Mouse (Mus musculus): ENCODE measurements around the gene Gpr63. TPM values are rescaled to one million over a fixed set of nuclear protein-coding genes. Genes with fewer than 3 reads are reported as not detected.
"Not testable (repeated sequence)": the region's sequence is repeated elsewhere in the genome, so short reads cannot be mapped to it uniquely, and the experiment has no call there.

The Gpr63 gene
- polyA plus RNA-seq (2016; fragmentation: Nextera tagmentation; extraction: Ambion mirVana), result 0.07 and 0.21 TPM in 2 replicates

DNA sequence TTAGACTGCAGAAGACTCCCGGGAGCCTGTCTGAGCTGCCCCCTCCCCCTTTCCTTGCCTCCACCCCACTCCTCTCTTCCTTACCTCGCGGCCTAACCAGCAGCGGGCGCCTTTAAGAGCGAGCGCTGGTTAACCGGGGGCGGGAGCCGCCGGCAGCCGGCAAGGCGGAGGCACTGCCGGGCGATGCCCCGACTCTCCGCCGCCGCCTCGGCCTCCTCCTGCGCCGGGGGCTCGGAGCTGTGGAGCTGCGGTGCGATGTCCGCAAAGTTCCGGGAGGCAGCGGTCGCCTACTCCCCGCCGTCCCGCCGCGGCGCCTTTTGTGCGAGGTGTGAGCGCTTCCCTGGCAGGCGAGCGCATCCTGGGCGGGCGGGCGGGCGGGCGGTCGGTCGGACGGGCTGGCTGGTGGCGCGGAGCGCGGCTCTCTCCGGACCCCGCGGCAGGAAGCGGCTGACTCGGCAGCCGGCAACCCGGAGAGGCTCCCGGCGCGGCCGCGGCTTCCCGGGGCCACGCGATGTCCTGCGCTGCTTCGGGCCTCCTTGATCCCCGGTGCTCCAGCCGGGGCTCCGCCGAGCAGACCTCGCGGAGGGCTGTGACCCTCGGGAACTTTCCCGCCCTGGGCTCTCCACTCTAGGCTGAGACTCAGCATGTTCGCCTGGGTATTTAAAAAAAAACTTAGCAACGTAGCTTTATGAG, at the start of gene Gpr63:
Gene Gpr63, plus strand, starts transcription at position 109 of the 693 bp plus-strand sequence.
- Histone ChIP-seq H3K4me2 (peak within 1 kb of the TSS; percentile 72), H3K4me1 (no peaks in the 10 kb centered on the region), H3K27me3 (replicated peaks) (peaks cover 40% of the 10 kb centered on the region), H3K27ac (no peak within 1 kb of the TSS), H3K4me3 (peak within 1 kb of the TSS; percentile 54), H3K36me3 (no peaks in the 10 kb centered on the region), H3K9ac (peak within 1 kb of the TSS; percentile 50), H3K9me3 (replicated peaks) (no peaks in the 10 kb centered on the region)
- peak; percentile 63 for ATAC-seq
- WGBS (ENCODE audit: insufficient replicate concordance), result under 1% methylated on average over 64 of the region's 78 CpGs

DNA sequence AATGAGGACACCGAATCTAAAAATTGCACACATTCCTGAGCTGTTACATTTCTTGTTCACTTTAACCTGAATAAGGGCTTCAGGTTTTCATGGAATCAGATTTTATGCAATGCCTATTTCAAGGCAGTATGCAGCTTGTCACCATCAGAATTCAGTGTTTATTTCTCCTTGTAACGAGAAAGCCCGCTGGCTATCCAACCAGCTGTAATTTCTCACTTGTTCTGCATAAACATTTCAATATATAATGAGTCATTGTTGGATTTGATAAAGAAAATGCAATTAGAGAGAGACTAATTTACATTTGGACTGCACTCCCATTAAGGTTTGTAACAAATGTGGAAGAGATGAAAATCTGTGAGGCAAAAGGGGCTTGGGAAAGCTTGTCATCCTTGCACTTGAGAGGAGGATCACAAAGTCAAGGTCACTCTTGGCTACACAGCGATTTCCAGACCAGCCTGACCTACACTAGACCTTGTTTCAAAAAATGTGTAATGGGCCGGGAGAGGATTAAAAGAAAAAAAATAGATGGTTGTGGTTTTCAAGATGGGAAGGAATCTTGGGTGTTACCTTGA, 46.1 kb upstream of the Gpr63 start:
- no peak for ATAC-seq
- H3K27ac ChIP-seq, result no peak overlapping the region
- H3K36me3 ChIP-seq, result no peaks in the 10 kb centered on the region
- H3K27me3 ChIP-seq (replicated peaks), result no peaks in the 10 kb centered on the region
- H3K4me3 ChIP-seq, result no peak overlapping the region
- no peak overlapping the region for H3K4me2 ChIP-seq
- no peaks in the 10 kb centered on the region for H3K9me3 ChIP-seq (replicated peaks)
- 64% methylated on average over 5 of the region's 5 CpGs for WGBS (ENCODE audit: insufficient replicate concordance)
- no peak overlapping the region for H3K9ac ChIP-seq
- H3K4me1 ChIP-seq, result no peaks in the 10 kb centered on the region

DNA sequence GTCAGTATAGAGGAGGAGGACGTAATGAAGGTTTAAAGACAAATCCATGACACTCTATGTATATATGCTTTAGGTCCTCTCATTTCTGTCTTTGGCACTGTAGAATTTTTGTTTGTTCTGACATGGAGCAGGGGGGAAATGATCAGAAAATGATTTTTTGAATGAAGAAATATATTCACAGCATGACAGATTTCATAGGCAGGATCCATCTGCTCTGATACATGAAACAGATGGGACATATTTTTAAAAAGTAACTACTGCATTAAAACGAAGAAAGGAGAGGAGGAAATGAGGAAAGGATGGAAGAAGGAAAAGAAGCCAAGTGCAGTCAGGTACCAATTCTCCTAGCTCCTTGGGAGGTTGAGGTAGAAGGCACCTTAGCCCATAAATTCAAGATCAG, 41.5 kb upstream of the Gpr63 start:
- Histone ChIP-seq H3K4me2 (no peak overlapping the region), H3K4me3 (no peak overlapping the region), H3K36me3 (no peaks in the 10 kb centered on the region), H3K9me3 (replicated peaks) (no peaks in the 10 kb centered on the region), H3K27ac (no peak overlapping the region), H3K4me1 (no peaks in the 10 kb centered on the region), H3K27me3 (replicated peaks) (no peaks in the 10 kb centered on the region), H3K9ac (no peak overlapping the region)
- WGBS (ENCODE audit: insufficient replicate concordance), result 60% methylated on average over 2 of the region's 2 CpGs
- ATAC-seq, result no peak

DNA sequence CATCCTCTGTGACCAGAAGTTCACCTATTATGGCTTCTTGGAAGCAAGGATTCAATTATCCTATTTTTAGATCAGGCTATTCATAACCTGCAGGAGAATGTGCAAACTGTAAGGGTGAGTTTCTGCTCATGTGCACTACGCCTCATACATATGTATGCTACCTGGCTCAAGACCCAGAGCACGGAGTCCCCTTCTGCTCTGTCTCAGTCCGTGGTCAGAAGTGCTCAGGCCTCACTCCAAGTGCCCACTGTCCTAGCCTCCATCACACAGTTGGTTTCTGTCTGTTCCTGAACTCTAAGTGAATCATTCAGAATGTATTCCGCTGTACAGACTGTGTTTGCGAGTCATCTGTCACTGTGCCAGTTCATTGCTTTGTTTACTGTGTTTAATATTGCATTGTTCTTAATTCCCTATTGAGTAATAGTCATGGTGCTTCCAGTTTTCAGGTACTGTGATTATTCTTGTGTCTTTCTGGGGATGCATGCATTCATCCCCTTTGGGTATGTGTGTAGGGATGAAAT, 37.9 kb upstream of the Gpr63 start:
- Histone ChIP-seq H3K4me2 (no peak overlapping the region), H3K36me3 (no peaks in the 10 kb centered on the region), H3K27ac (no peak overlapping the region), H3K4me3 (no peak overlapping the region), H3K9me3 (replicated peaks) (no peaks in the 10 kb centered on the region), H3K27me3 (replicated peaks) (no peaks in the 10 kb centered on the region), H3K9ac (no peak overlapping the region), H3K4me1 (no peaks in the 10 kb centered on the region)
- 70% methylated on average over 5 of the region's 5 CpGs for WGBS (ENCODE audit: insufficient replicate concordance)
- ATAC-seq, result no peak

DNA sequence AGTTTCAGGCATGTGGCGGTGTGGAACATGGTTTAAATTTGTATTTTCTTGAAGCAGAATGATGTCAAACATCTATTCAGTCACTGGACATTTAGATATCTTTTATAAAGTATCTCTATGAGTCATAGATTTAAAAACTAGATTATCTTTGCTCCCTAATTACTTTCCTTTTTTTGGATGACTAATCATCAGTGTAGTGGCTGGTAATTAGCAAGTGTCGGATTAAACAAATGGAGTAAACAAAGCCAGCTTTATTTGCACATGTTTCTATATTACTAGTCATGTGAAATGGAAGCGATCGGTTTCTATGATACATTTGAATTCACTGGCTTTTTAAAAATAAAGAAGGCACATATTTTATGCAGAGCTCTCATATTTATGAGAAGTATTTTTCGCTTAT, 37.3 kb upstream of the Gpr63 start:
- no peak for ATAC-seq
- H3K4me1 ChIP-seq, result no peaks in the 10 kb centered on the region
- no peaks in the 10 kb centered on the region for H3K27me3 ChIP-seq (replicated peaks)
- no peak overlapping the region for H3K27ac ChIP-seq
- WGBS (ENCODE audit: insufficient replicate concordance), result 70% methylated on average over 5 of the region's 5 CpGs
- H3K9ac ChIP-seq, result no peak overlapping the region
- H3K36me3 ChIP-seq, result no peaks in the 10 kb centered on the region
- H3K4me3 ChIP-seq, result no peak overlapping the region
- no peak overlapping the region for H3K4me2 ChIP-seq
- no peaks in the 10 kb centered on the region for H3K9me3 ChIP-seq (replicated peaks)

DNA sequence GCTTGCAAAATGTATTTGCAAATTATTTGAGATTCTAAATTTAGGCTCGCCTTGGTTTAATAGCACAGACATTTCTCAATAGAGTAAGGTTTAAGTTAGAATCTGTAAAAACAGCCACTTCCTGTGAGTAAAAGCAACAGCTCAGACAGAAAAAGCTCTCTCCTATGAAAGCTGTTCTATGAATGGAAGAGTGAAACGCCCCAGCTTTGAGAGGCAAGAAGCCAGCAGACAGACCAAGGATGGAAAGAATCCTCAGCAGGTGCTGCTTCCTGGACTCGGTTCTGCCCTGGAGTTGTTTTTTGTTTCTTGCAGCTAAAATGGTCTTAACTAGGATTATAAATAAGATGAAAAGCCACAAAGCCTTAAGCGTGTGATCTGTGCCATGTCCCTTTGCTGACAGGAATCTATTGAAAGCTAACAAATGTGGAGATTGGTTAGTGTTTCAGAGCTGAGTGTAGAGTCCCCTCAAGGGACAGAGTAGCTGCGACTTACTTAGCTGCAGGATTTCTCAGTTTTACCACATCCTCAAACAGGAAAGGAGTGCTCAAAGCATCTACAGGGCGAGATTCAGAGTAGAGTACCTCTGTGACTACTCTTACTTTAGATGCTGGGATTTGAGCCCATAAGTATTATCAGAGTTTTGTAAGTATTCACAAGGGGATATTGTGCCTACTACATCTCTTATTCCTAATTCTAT, 23.3 kb upstream of the Gpr63 start:
- Histone ChIP-seq H3K4me1 (no peaks in the 10 kb centered on the region), H3K9ac (no peak overlapping the region), H3K4me3 (no peak overlapping the region), H3K27me3 (replicated peaks) (no peaks in the 10 kb centered on the region), H3K36me3 (no peaks in the 10 kb centered on the region), H3K9me3 (replicated peaks) (no peaks in the 10 kb centered on the region), H3K4me2 (no peak overlapping the region), H3K27ac (no peak overlapping the region)
- 43% methylated on average over 6 of the region's 6 CpGs for WGBS (ENCODE audit: insufficient replicate concordance)
- no peak for ATAC-seq

DNA sequence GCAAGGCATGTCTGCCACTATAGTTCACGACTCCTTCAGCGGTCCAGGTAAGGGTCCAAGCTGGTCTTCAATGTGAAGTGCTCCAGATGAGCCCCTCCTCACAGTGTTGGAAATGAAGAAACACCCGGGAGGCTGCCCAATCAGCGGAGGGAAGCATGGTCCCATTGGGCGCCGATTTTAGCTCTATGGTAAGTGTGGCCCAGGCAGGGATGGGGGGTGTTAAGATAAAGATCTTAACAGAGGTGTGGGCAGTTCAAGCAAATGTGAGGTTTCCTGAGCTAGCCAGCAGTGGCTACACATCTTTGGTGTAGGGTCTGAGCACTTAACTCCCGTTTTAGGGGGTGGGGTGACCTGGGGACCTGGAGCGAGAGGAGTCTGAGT, 299 bp upstream of the Gpr63 start:
- Histone ChIP-seq H3K9me3 (replicated peaks) (no peaks in the 10 kb centered on the region), H3K36me3 (no peaks in the 10 kb centered on the region), H3K27ac (no peak overlapping the region), H3K4me3 (peak overlapping the region; percentile 54), H3K27me3 (replicated peaks) (peaks cover 40% of the 10 kb centered on the region), H3K4me1 (no peaks in the 10 kb centered on the region), H3K4me2 (peak overlapping the region; percentile 72), H3K9ac (peak overlapping the region; percentile 50; the same call in 1 of the 2 replicates)
- 7% methylated on average over 8 of the region's 8 CpGs for WGBS (ENCODE audit: insufficient replicate concordance)
- no peak; the same call in 1 of the 2 replicates for ATAC-seq

DNA sequence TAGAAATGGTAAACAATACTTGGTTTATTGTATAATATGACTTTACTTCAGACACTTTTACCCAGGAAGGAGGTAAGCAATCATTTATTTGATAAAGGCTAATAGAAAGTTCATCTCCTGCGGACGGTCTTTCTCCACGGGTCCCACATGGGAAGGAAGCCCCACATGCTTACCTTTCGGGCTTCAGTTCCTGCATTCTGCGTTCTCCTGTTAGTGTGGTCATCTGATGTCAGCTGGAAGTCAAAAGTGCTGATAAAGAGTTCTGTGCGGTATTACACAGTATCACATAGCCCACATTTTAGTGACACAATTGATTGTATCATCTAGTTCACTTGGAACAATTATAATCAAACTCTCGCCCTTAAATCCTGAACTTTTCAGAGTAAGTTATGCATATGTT, 1.0 kb downstream of the Gpr63 start:
- no peak for ATAC-seq
- no peaks in the 10 kb centered on the region for H3K4me1 ChIP-seq
- H3K27me3 ChIP-seq (replicated peaks), result peaks cover 40% of the 10 kb centered on the region
- H3K9me3 ChIP-seq (replicated peaks), result no peaks in the 10 kb centered on the region
- no peak overlapping the region for H3K27ac ChIP-seq
- no peak overlapping the region for H3K4me3 ChIP-seq
- H3K9ac ChIP-seq, result no peak overlapping the region
- 16% methylated on average over 7 of the region's 7 CpGs for WGBS (ENCODE audit: insufficient replicate concordance)
- H3K4me2 ChIP-seq, result peak overlapping the region; percentile 72
- no peaks in the 10 kb centered on the region for H3K36me3 ChIP-seq

DNA sequence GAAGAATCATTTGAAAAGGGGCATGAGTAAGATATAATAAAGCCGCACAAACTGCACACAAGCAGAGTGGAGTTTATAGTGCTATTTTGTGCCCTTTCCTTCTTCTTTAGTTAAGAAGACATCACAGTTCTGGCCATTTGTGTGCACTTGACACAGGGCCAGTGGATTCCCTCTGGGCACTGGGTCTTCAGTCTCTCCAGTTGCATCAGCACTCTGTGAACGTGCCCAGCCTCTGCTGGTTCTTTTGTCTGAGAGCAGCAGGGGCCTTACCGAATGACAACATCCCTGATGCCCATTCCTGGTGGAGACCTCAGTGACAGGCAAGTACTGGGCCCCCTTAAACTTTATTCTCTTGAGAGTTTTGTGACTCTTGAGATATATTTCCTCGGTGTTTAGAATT, 12.4 kb downstream of the Gpr63 start:
- Histone ChIP-seq H3K27me3 (replicated peaks) (no peaks in the 10 kb centered on the region), H3K36me3 (no peaks in the 10 kb centered on the region), H3K27ac (no peak overlapping the region), H3K9ac (no peak overlapping the region), H3K9me3 (replicated peaks) (no peaks in the 10 kb centered on the region), H3K4me1 (no peaks in the 10 kb centered on the region), H3K4me2 (no peak overlapping the region), H3K4me3 (no peak overlapping the region)
- WGBS (ENCODE audit: insufficient replicate concordance), result 54% methylated on average over 4 of the region's 4 CpGs
- no peak for ATAC-seq

DNA sequence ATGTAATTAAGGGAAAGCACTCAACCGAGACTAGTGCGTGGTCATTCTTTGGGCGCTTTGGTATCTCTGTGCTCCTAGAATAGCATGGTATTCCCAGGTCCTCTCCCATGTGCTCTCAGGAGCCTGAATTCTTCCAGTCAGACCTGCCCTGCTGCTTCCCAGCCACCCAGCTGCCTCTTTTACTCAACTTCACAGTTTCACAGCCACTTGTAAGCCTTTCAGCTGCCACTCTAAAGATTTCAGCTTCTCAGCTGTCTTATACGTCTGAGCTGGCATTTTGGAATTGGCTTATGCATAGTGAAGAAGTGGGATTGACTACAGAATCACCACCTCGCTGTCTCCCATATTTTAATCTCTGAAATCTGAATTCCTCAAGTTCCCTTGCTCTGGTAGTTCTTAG, 19.4 kb downstream of the Gpr63 start:
- Histone ChIP-seq H3K9ac (no peak overlapping the region), H3K27ac (no peak overlapping the region), H3K36me3 (no peaks in the 10 kb centered on the region), H3K4me2 (no peak overlapping the region), H3K4me3 (no peak overlapping the region), H3K27me3 (replicated peaks) (no peaks in the 10 kb centered on the region), H3K9me3 (replicated peaks) (no peaks in the 10 kb centered on the region), H3K4me1 (no peaks in the 10 kb centered on the region)
- no peak for ATAC-seq
- 74% methylated on average over 5 of the region's 5 CpGs for WGBS (ENCODE audit: insufficient replicate concordance)

DNA sequence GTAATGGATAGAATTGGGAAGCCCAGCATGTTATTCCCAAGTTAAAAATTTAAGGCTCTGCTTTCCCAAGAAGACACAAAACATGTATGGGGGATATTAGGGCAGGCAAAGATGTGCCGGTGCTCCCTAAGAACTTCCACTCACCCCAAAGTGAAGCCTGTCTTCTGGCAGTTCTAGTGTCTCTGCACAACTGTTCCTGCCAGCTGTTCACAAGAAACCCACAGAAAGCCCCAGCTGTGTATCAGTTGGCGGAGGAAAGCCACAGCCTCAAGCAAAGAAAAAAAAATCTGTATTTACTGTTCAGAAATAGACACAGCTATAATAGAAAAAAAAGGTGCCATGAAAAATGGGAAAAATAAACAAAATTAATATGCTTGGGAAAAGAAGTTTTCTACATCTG, 25.3 kb downstream of the Gpr63 start:
- Histone ChIP-seq H3K36me3 (no peaks in the 10 kb centered on the region), H3K4me3 (no peak overlapping the region), H3K4me2 (no peak overlapping the region), H3K4me1 (no peaks in the 10 kb centered on the region), H3K27me3 (replicated peaks) (no peaks in the 10 kb centered on the region), H3K27ac (no peak overlapping the region), H3K9me3 (replicated peaks) (no peaks in the 10 kb centered on the region), H3K9ac (no peak overlapping the region)
- ATAC-seq, result no peak
- 70% methylated on average over 2 of the region's 2 CpGs for WGBS (ENCODE audit: insufficient replicate concordance)

DNA sequence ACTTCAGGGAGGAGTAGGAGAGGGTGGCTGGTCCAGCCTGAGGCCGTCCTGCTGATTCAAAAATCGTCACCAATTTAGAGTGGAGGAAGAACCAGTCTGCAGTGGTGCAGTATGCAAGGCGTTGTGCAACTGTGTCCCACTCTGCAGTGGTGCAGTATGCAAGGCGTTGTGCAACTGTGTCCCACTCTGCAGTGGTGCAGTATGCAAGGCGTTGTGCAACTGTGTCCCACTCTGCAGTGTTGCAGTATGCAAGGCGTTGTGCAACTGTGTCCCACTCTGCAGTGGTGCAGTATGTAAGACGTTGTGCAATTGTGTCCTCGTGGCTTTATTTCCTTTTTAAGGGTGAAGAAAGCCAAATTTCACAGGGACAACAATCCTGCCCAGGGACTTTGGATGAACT, 43.1 kb downstream of the Gpr63 start:
- 62% methylated on average over 8 of the region's 8 CpGs for WGBS (ENCODE audit: insufficient replicate concordance)
- not testable (repeated sequence) for H3K4me3 ChIP-seq; H3K9me3 ChIP-seq (replicated peaks); H3K27ac ChIP-seq; H3K36me3 ChIP-seq; H3K27me3 ChIP-seq (replicated peaks); H3K9ac ChIP-seq; H3K4me2 ChIP-seq; H3K4me1 ChIP-seq; ATAC-seq

All from liver, embryonic 12.5 days (tissue).